Mouse (Mus musculus) brain, embryonic 14.5 days (tissue): ENCODE results near the gene Glp2r. TPM values are rescaled to one million over a fixed set of nuclear protein-coding genes. Genes with fewer than 3 reads are reported as not detected.

ENCODE experiments used
- DNase-seq: peaks from one replicate; pipeline ENCODE4 v3.0.0-alpha.2; 2011; ENCODE audit warnings: low read depth
- CTCF ChIP-seq: fragments of 200-500 bp; IDR thresholded peaks from 2 replicates; pipeline ENCODE4 v1.5.1; 2012; ENCODE audit warnings: inconsistent platforms, mild to moderate bottlenecking, moderate library complexity, borderline replicate concordance; ENCODE audit not compliant: insufficient read depth, insufficient read length; ENCODE audit errors: extremely low read depth
- POLR2A ChIP-seq: fragments of 200-500 bp; IDR thresholded peaks from 2 replicates; pipeline ENCODE4 v1.6.1; 2012; ENCODE audit warnings: mild to moderate bottlenecking, inconsistent platforms, borderline replicate concordance; ENCODE audit not compliant: poor library complexity, insufficient read depth, insufficient read length, severe bottlenecking; ENCODE audit errors: extremely low read depth
- polyA plus RNA-seq: library from polyadenylated mRNA; depleted of rRNA; stranded (reverse); fragments of >200 nt; gene quantifications from 2 replicates; pipeline ENCODE4 v1.2.3, GENCODE M21; 2012; rRNA removed

The Glp2r gene
- polyA plus RNA-seq: 0.04 and 0.05 TPM in 2 replicates

DNA sequence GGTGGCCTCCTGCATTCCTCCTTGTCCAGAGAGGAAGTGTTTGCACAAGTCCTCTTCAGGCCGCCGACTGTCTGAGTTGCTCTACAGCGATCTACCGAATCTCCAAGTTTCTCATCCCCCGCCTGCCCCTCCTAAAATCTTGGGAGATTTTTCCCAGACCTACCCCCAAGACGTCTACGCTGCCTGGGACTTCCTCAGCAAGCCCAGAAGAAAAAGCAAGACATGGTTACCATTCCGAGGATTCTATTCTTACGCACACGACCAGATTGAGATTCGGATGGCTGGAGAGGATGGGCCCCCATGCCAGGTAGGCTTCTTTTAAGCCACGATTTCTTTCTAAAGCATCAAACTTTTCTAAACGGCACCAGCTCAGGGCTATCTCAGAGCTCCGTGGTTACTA lies at the start of gene Glp2r:
Glp2r (minus strand) TSS at position 101 of the 400 bp plus-strand sequence.
- TF ChIP-seq CTCF (no peak), POLR2A (no peak)

DNA sequence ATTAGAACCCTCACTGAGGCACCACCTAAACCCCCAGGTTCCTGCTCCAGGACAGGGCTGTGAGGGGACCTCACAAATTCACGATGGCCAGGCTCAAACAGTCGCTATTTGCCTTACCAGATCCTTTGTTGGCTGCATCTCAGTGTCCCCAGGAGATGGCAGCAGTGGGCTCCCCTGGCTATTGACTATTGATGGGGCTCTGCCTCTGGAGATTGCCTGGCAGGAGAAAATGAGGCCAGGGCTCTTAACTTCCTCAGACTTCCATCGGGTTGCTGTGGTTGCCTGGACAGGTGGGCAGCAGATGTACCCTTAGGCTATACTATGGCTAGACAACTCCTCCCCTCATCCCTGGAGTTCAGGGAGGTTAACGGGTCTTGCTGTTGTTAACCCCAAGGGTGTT lies 49.3 kb upstream of the Glp2r start:
- DNase-seq: peak; percentile 61
- TF ChIP-seq POLR2A (no peak), CTCF (peak; percentile 75)

More for the DNA sequence above, at the start of gene Glp2r:
- DNase-seq: no peak

DNA sequence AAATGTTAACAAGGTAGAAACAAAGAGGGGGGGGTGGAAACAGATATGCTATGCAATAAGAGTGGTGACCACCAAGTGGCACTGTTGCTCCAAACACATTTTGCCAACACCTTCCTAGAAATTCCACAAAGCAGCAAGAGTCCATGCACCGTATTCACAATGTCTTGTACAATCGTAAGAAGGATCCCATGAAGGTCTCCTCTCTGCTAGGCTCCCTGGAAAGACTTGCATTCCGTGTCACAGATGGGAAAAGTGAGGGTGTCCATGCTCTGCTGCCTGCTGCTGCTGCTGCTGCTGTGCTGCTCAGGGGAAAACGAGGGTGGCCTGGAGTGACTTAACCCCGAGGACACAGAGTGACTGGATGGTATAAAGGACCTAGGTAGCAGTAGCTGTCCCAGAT lies 48.7 kb upstream of the Glp2r start:
- TF ChIP-seq POLR2A (no peak), CTCF (peak; percentile 62; the same call in 1 of the 2 replicates)
- DNase-seq: peak; percentile 81

DNA sequence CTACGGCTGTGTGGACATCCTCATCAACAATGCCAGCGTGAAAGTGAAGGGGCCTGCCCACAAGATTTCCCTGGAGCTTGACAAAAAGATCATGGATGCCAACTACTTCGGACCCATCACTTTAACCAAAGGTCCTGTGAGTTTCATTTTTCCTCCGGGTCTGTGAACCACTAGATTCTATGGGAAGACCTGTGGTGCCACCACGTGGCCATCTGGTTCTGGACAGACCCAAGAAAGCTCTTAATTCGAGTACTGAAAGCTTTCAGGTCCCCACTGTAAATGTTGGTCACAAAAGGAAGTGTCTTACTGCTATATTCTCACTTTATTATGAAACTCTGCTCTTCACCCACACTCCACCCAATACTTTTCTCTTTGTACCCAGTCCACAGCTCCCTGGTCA lies 40.6 kb upstream of the Glp2r start:
- TF ChIP-seq POLR2A: no peak
- no peak for TF ChIP-seq CTCF
- no peak for DNase-seq

GRCm38 (mm10) chr11:67808051-67808450 lies 37.1 kb upstream of the Glp2r start:
- no peak for DNase-seq
- TF ChIP-seq CTCF: no peak
- no peak for TF ChIP-seq POLR2A

- TF ChIP-seq CTCF (no peak), POLR2A (no peak)
- DNase-seq: no peak
Observed at GRCm38 (mm10) chr11:67806832-67807597, 36.1 kb upstream of the Glp2r start.

- no peak for DNase-seq
- TF ChIP-seq CTCF: peak; percentile 32; the same call in 1 of the 2 replicates
- TF ChIP-seq POLR2A: no peak
Observed at GRCm38 (mm10) chr11:67805538-67805937, 34.6 kb upstream of the Glp2r start.

DNA sequence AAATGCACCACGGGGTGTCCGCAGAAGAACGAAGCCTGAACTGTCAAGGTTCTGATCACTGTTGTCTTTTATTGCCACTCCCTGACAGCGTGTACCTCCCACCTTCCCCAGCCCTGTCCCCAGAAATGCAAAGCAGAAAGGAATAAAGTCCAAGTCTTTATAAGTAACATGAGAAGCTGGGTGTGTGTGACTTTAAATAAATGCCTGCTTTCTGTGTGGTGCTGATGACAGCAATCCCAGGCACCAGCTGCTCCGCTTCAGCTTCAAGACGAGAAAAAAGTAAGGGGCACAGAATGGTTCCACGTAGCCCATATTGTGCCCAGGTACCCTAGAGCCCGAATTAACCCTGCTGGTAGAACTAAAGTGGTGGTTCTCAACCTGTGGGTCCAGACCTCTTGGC lies 30.2 kb upstream of the Glp2r start:
- peak; percentile 10 for DNase-seq
- no peak for TF ChIP-seq CTCF
- no peak for TF ChIP-seq POLR2A

GRCm38 (mm10) chr11:67800130-67800723 lies 29.3 kb upstream of the Glp2r start:
- DNase-seq: no peak
- TF ChIP-seq POLR2A: no peak

GRCm38 (mm10) chr11:67797931-67798330 lies 27.0 kb upstream of the Glp2r start, which contains the start of gene Dhrs7c:
Gene Dhrs7c (plus strand): TSS chr11:67798187.
- DNase-seq: no peak

GRCm38 (mm10) chr11:67790182-67790581 lies 19.2 kb upstream of the Glp2r start:
- DNase-seq: no peak
- TF ChIP-seq POLR2A: no peak
- no peak for TF ChIP-seq CTCF

More at GRCm38 (mm10) chr11:67797931-67798330, 27.0 kb upstream of the Glp2r start, which contains the start of gene Dhrs7c:
- no peak for TF ChIP-seq CTCF
- TF ChIP-seq POLR2A: no peak
